ENCODE assay signal across 22 mouse cellular contexts in the genomic region with DNA sequence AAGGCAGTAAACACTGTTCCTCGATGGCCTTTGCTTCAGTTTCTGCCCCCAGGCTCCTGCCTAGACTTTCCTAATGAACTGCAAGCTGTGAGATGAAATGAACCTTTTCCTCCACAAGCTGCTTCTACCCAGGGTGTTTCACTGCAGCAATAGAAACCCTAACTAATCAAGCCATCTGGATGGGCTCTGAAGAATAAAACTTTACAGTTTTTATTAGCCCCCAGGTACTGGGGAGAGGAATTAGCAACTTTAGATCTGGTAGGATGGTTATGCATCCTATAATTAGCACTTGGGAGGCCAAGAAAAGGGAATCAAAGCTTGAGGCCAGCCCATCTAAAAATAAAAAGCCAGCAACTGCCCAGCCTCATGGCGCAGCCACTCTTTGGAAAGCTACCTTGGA. TPM values are rescaled to one million over a fixed set of nuclear protein-coding genes. Genes with fewer than 3 reads are reported as not detected.
"Had no signal": no experiment of that assay in that cellular context is flagged by ENCODE, and none has a peak within 500 bp of the region (broad histone marks: within the 10 kb centered on the region; RNA-seq: fewer than 3 reads in every experiment).

No protein-coding gene starts in this region.

- H3K27ac ChIP-seq: kidney, embryonic 15.5 days; limb, embryonic 15.5 days; liver, embryonic 12.5 days; midbrain, embryonic 10.5 days; midbrain, embryonic 15.5 days had no signal

- H3K4me1 ChIP-seq: liver, embryonic 12.5 days; midbrain, embryonic 15.5 days had no signal

- H3K4me3 ChIP-seq: kidney, embryonic 15.5 days; limb, embryonic 15.5 days; liver, embryonic 12.5 days; midbrain, embryonic 10.5 days; midbrain, embryonic 15.5 days had no signal

- H3K4me2 ChIP-seq: kidney, embryonic 15.5 days; limb, embryonic 15.5 days; liver, embryonic 12.5 days; lung, embryonic 14.5 days; midbrain, embryonic 15.5 days had no signal

- H3K9ac ChIP-seq: kidney, embryonic 15.5 days; limb, embryonic 15.5 days; liver, embryonic 12.5 days; lung, embryonic 14.5 days; midbrain, embryonic 15.5 days had no signal

- H3K36me3 ChIP-seq: kidney, embryonic 15.5 days; limb, embryonic 15.5 days; liver, embryonic 12.5 days; midbrain, embryonic 10.5 days; midbrain, embryonic 15.5 days had no signal

- H3K27me3 ChIP-seq: kidney, embryonic 15.5 days; limb, embryonic 15.5 days; liver, embryonic 12.5 days; midbrain, embryonic 15.5 days had no signal

- DNase-seq: kidney, adult 2 months; kidney, postnatal 14 days; layer of hippocampus, adult 9-11 months; layer of hippocampus, postnatal 36 days; lung, embryonic 14.5 days; lung, postnatal 10 days; lung, postnatal 4 days; right cerebral cortex, postnatal 4 days; spleen, adult 18-20 months; thymus, adult 18-20 months; thymus, postnatal 14 days had no signal

- ATAC-seq: liver, embryonic 12.5 days; midbrain, embryonic 15.5 days had no signal

- H3K9me3 ChIP-seq: kidney, embryonic 15.5 days; limb, embryonic 15.5 days; midbrain, embryonic 10.5 days; midbrain, embryonic 15.5 days had no signal

RNA-seq across cellular contexts. Expression of a gene that starts 45.3 kb away (rescaled TPM):
- total RNA-seq: left cerebral cortex, postnatal 36 days; megakaryocyte, adult 5-6 weeks; neutrophil, adult 5-6 weeks had no signal
- polyA plus RNA-seq: kidney, embryonic 15.5 days; large intestine, adult 2 months; limb, embryonic 15.5 days; liver, embryonic 12.5 days; liver, embryonic 16.5 days; lung, embryonic 14.5 days; midbrain, embryonic 15.5 days; stomach, embryonic 14.5 days had no signal
